In genomic region chr7:123453066-123453465, GRCm38 (mm10) we compare ENCODE assay signal across 25 mouse cellular contexts. TPM values are rescaled to one million over a fixed set of nuclear protein-coding genes. Genes with fewer than 3 reads are reported as not detected.
A peak's percentile ranks its signal among the peaks of the same experiment; 100 is the strongest.
DNase-seq lines count a peak whose midpoint lies in the region; ATAC-seq and TF ChIP-seq lines count a peak whose summit lies in the region.
"Had no signal": no experiment of that assay in that cellular context is flagged by ENCODE, and none has a peak within 500 bp of the region (broad histone marks: within the 10 kb centered on the region; RNA-seq: fewer than 3 reads in every experiment).

No protein-coding gene starts in this region.

- no peak overlapping the region for H3K4me2 ChIP-seq in kidney, embryonic 16.5 days (replicated peaks; ENCODE audit: low read depth, low read length)
- H3K4me2 ChIP-seq in intestine, embryonic 14.5 days (ENCODE audit: low read length), result no peak overlapping the region
- H3K4me2 ChIP-seq in intestine, postnatal 0 days (replicated peaks; ENCODE audit: low read depth), result peak overlapping the region; percentile 37
- H3K4me2 ChIP-seq: embryonic facial prominence, embryonic 15.5 days; forebrain, embryonic 15.5 days; heart, embryonic 12.5 days; hindbrain, embryonic 13.5 days; liver, embryonic 13.5 days had no signal

- ATAC-seq in kidney, embryonic 16.5 days (ENCODE audit: low FRiP score, low TSS enrichment), result no peak
- ATAC-seq in intestine, embryonic 14.5 days (replicated peaks; ENCODE audit: low FRiP score, low TSS enrichment, low read depth), result no peak
- ATAC-seq in intestine, postnatal 0 days, result no peak
- no peak for ATAC-seq in inflammation-experienced regulatory T-cells, adult 6 months
- ATAC-seq: forebrain, embryonic 15.5 days had no signal

- no peak overlapping the region for H3K9ac ChIP-seq in heart, adult 2 months (ENCODE audit: low read depth, low read length)
- no peak overlapping the region for H3K9ac ChIP-seq in kidney, embryonic 16.5 days (replicated peaks; ENCODE audit: low read length)
- no peak overlapping the region for H3K9ac ChIP-seq in intestine, embryonic 14.5 days (ENCODE audit: low read length)
- H3K9ac ChIP-seq in intestine, postnatal 0 days (ENCODE audit: low read depth, low read length), result no peak overlapping the region
- H3K9ac ChIP-seq: embryonic facial prominence, embryonic 15.5 days; forebrain, embryonic 15.5 days; heart, embryonic 12.5 days; hindbrain, embryonic 13.5 days; liver, embryonic 13.5 days had no signal

- H3K27ac ChIP-seq in heart, adult 2 months, result peak overlapping the region; percentile 69
- H3K27ac ChIP-seq in kidney, embryonic 16.5 days (ENCODE audit: low read length), result peak overlapping the region; percentile 24; the same call in 1 of the 2 replicates
- no peak overlapping the region for H3K27ac ChIP-seq in intestine, embryonic 14.5 days (ENCODE audit: low read depth)
- peak overlapping the region; percentile 54; the same call in 1 of the 2 replicates for H3K27ac ChIP-seq in intestine, postnatal 0 days (ENCODE audit: low read depth, low read length)
- H3K27ac ChIP-seq: embryonic facial prominence, embryonic 15.5 days; forebrain, embryonic 15.5 days; hindbrain, embryonic 13.5 days; layer of hippocampus, adult 2 months; limb, embryonic 10.5 days; liver, embryonic 13.5 days; stomach, postnatal 0 days had no signal

- no peaks in the 10 kb centered on the region for H3K27me3 ChIP-seq in heart, adult 2 months (ENCODE audit: control insufficient read depth, insufficient read depth, low read length)
- no peaks in the 10 kb centered on the region for H3K27me3 ChIP-seq in kidney, embryonic 16.5 days (ENCODE audit: insufficient read depth, low read length)
- H3K27me3 ChIP-seq in intestine, embryonic 14.5 days (replicated peaks; ENCODE audit: control insufficient read depth, insufficient read depth, low read length), result no peaks in the 10 kb centered on the region
- no peaks in the 10 kb centered on the region for H3K27me3 ChIP-seq in intestine, postnatal 0 days (replicated peaks; ENCODE audit: control insufficient read depth, insufficient read depth, low read length)
- H3K27me3 ChIP-seq: embryonic facial prominence, embryonic 15.5 days; forebrain, embryonic 15.5 days; heart, embryonic 12.5 days; hindbrain, embryonic 13.5 days; liver, embryonic 13.5 days had no signal

- intact Hi-C loops in heart, adult 2 months (cut with DNase I), result no loop called here

- H3K36me3 ChIP-seq in heart, adult 2 months (ENCODE audit: control insufficient read depth, insufficient read depth, low read length), result no peaks in the 10 kb centered on the region
- no peaks in the 10 kb centered on the region for H3K36me3 ChIP-seq in kidney, embryonic 16.5 days (ENCODE audit: insufficient read depth, low read length)
- H3K36me3 ChIP-seq in intestine, embryonic 14.5 days (ENCODE audit: control insufficient read depth, insufficient read depth, low read length), result no peaks in the 10 kb centered on the region
- no peaks in the 10 kb centered on the region for H3K36me3 ChIP-seq in intestine, postnatal 0 days (ENCODE audit: control insufficient read depth, insufficient read depth)
- H3K36me3 ChIP-seq: embryonic facial prominence, embryonic 15.5 days; forebrain, embryonic 15.5 days; heart, embryonic 12.5 days; hindbrain, embryonic 13.5 days; limb, embryonic 10.5 days; liver, embryonic 13.5 days had no signal

- WGBS in heart, adult 2 months, result 56% methylated on average over 8 of the region's 8 CpGs
- 58% methylated on average over 8 of the region's 8 CpGs for WGBS in kidney, embryonic 16.5 days
- 78% methylated on average over 8 of the region's 8 CpGs for WGBS in intestine, embryonic 14.5 days
- WGBS in intestine, postnatal 0 days, result 47% methylated on average over 8 of the region's 8 CpGs

- DNase-seq in heart, adult 2 months, result peak in 1 of 2 experiments; percentile 21
- DNase-seq in heart, postnatal 4 days, result no peak
- no peak for DNase-seq in kidney, postnatal 4 days
- peak; percentile 35 for DNase-seq in intestine, embryonic 14.5 days (ENCODE audit: low spot score)
- DNase-seq: cerebellum, adult 9-11 months; gastrocnemius, postnatal 14 days; kidney, postnatal 10 days; liver, embryonic 13.5 days; lung, postnatal 4 days; midbrain, embryonic 14.5 days had no signal

- no peaks in the 10 kb centered on the region for H3K79me2 ChIP-seq in heart, adult 2 months (replicated peaks; ENCODE audit: control insufficient read depth, insufficient read depth, low read length)

- no peak for TF ChIP-seq CTCF in heart, adult 2 months (IDR thresholded peaks at IDR 0.05)
- no peak for TF ChIP-seq CTCF in intestine, postnatal 0 days (IDR thresholded peaks at IDR 0.05; ENCODE audit: low read depth)

- no peak overlapping the region for H3K4me3 ChIP-seq in heart, adult 2 months
- H3K4me3 ChIP-seq in kidney, embryonic 16.5 days (ENCODE audit: low read length), result no peak overlapping the region
- H3K4me3 ChIP-seq in intestine, embryonic 14.5 days (ENCODE audit: low read depth, low read length), result no peak overlapping the region
- no peak overlapping the region for H3K4me3 ChIP-seq in intestine, postnatal 0 days (ENCODE audit: low read depth, low read length)
- H3K4me3 ChIP-seq: embryonic facial prominence, embryonic 15.5 days; forebrain, embryonic 15.5 days; heart, embryonic 12.5 days; hindbrain, embryonic 13.5 days; layer of hippocampus, adult 2 months; limb, embryonic 10.5 days; liver, embryonic 13.5 days had no signal

- no peak for TF ChIP-seq POLR2A in heart, adult 2 months (IDR thresholded peaks at IDR 0.05; ENCODE audit: insufficient read depth, low read depth, low read length)

- no peaks in the 10 kb centered on the region for H3K9me3 ChIP-seq in kidney, embryonic 16.5 days (ENCODE audit: low read length)
- H3K9me3 ChIP-seq in intestine, embryonic 14.5 days (ENCODE audit: control insufficient read depth, low read length), result no peaks in the 10 kb centered on the region
- H3K9me3 ChIP-seq in intestine, postnatal 0 days (ENCODE audit: control insufficient read depth), result no peaks in the 10 kb centered on the region
- H3K9me3 ChIP-seq: embryonic facial prominence, embryonic 15.5 days; forebrain, embryonic 15.5 days; heart, embryonic 12.5 days; hindbrain, embryonic 13.5 days; limb, embryonic 10.5 days; liver, embryonic 13.5 days had no signal

- H3K4me1 ChIP-seq in heart, adult 2 months (ENCODE audit: control insufficient read depth, insufficient read depth, low read length), result peaks cover 1% of the 10 kb centered on the region; the same call in 1 of the 2 replicates
- H3K4me1 ChIP-seq in kidney, embryonic 16.5 days (ENCODE audit: insufficient read depth, low read length), result peaks cover 9% of the 10 kb centered on the region; the same call in 1 of the 2 replicates
- no peaks in the 10 kb centered on the region for H3K4me1 ChIP-seq in intestine, embryonic 14.5 days (replicated peaks; ENCODE audit: control insufficient read depth, insufficient read depth, low read length)
- H3K4me1 ChIP-seq in intestine, postnatal 0 days (replicated peaks; ENCODE audit: control insufficient read depth, insufficient read depth, low read length), result 0 out of 2 replicates have a peak, but pooled peaks cover 6% of the 10 kb centered on the region
- H3K4me1 ChIP-seq: embryonic facial prominence, embryonic 15.5 days; forebrain, embryonic 15.5 days; hindbrain, embryonic 13.5 days; limb, embryonic 10.5 days had no signal

- no peak for TF ChIP-seq EP300 in heart, adult 2 months (IDR thresholded peaks at IDR 0.05; ENCODE audit: insufficient read depth, low read depth, low read length)

RNA-seq across cellular contexts. Expression of gene Aqp8, which starts 9.0 kb away (rescaled TPM):
- 1 to 10 TPM; 5.2 to 6.2 TPM for total RNA-seq in heart, adult 2 months (2021)
- polyA plus RNA-seq in heart, adult 2 months (2012; rRNA removed), result 0.94 and 1.7 TPM in 2 replicates
- 1 to 10 TPM; 3.2 to 4.8 TPM for total RNA-seq in heart, postnatal 4 days (2021)
- polyA plus RNA-seq in kidney, embryonic 16.5 days (2015; fragmentation: Nextera tagmentation; extraction: Ambion mirVana), result 0.31 and 0.69 TPM in 2 replicates
- 1.1 TPM in 1 of 2 replicates, not detected in the other for polyA plus RNA-seq in intestine, embryonic 14.5 days (2014; fragmentation: Nextera tagmentation; extraction: Ambion mirVana)
- 23.1 and 30.8 TPM in 2 replicates for polyA plus RNA-seq in intestine, postnatal 0 days (2015; fragmentation: Nextera tagmentation; extraction: Ambion mirVana)
- not detected for polyA plus RNA-seq in inflammation-experienced regulatory T-cells, adult 6 months (2017; shearing (Covaris generic))
- total RNA-seq: adrenal gland, postnatal 36 days; common myeloid progenitor, adult 5-6 weeks; gastrocnemius, postnatal 14 days; layer of hippocampus, adult 2 months; layer of hippocampus, postnatal 25 days; megakaryocyte-erythroid progenitor cell, adult 5-6 weeks had no signal
- polyA plus RNA-seq: embryonic facial prominence, embryonic 15.5 days; forebrain, embryonic 15.5 days; hindbrain, embryonic 13.5 days; midbrain, embryonic 14.5 days; urinary bladder, adult 2 months had no signal

RNA-seq across cellular contexts. Expression of gene Zkscan2, which starts 47.2 kb away (rescaled TPM):
- total RNA-seq in heart, adult 2 months (2021), result under 1 TPM; 0.21 to 0.25 TPM
- polyA plus RNA-seq in heart, adult 2 months (2012; rRNA removed), result 0.12 and 0.21 TPM in 2 replicates
- 1 to 10 TPM; 1.3 to 1.5 TPM for total RNA-seq in heart, postnatal 4 days (2021)
- 2.8 and 3.5 TPM in 2 replicates for polyA plus RNA-seq in kidney, embryonic 16.5 days (2015; fragmentation: Nextera tagmentation; extraction: Ambion mirVana)
- 2.9 and 3.6 TPM in 2 replicates for polyA plus RNA-seq in intestine, embryonic 14.5 days (2014; fragmentation: Nextera tagmentation; extraction: Ambion mirVana)
- polyA plus RNA-seq in intestine, postnatal 0 days (2015; fragmentation: Nextera tagmentation; extraction: Ambion mirVana), result 0.31 and 0.38 TPM in 2 replicates
- not detected for polyA plus RNA-seq in inflammation-experienced regulatory T-cells, adult 6 months (2017; shearing (Covaris generic))
- total RNA-seq: common myeloid progenitor, adult 5-6 weeks; megakaryocyte-erythroid progenitor cell, adult 5-6 weeks had no signal
